Mouse (Mus musculus) CH12.LX (cell line): ENCODE measurements around the gene Thsd7b.

Source experiments
- CHD1 ChIP-seq: IDR thresholded peaks from 2 replicates; pipeline ENCODE4 v1.6.1; 2012; ENCODE audit warnings: low read depth, low read length, improper control_type of control experiment, inconsistent platforms
- EP300 ChIP-seq: IDR thresholded peaks from 2 replicates; pipeline ENCODE4 v1.6.1; 2011; ENCODE audit warnings: low read length, improper control_type of control experiment
- JUND ChIP-seq: conservative IDR thresholded peaks from 2 replicates; pipeline ENCODE4 v1.6.1; 2011; ENCODE audit warnings: low read depth, low read length, improper control_type of control experiment
- MEF2A ChIP-seq: IDR thresholded peaks from 2 replicates; pipeline ENCODE4 v1.6.1; 2014; ENCODE audit warnings: low read depth, mild to moderate bottlenecking, inconsistent platforms, low read length, improper control_type of control experiment, borderline replicate concordance
- ZMIZ1 ChIP-seq: IDR thresholded peaks from 2 replicates; pipeline ENCODE4 v1.6.1; 2012; ENCODE audit warnings: low read depth, mild to moderate bottlenecking, inconsistent platforms, low read length, improper control_type of control experiment

- no peak for TF ChIP-seq CHD1
- TF ChIP-seq MEF2A: no peak
- no peak for TF ChIP-seq EP300
- TF ChIP-seq JUND: no peak
- TF ChIP-seq ZMIZ1: no peak
These were observed 313.5 kb downstream of the Thsd7b start for GRCm38 (mm10) chr1:129586635-129587034.
